Mouse (Mus musculus): ENCODE results near the gene Morf4l1. TPM values are rescaled to one million over a fixed set of nuclear protein-coding genes. Genes with fewer than 3 reads are reported as not detected.

The Morf4l1 gene
- polyA plus RNA-seq, 1 experiment from 2014 or later: 440 TPM

- H3K4me1 ChIP-seq: peaks cover 6% of the 10 kb centered on the region; the same call in 1 of the 2 replicates
- H3K9me3 ChIP-seq: no peaks in the 10 kb centered on the region
- H3K27ac ChIP-seq: peak overlapping the region; percentile 100
- ATAC-seq (ENCODE audit: insufficient number of reproducible peaks, low FRiP score, low TSS enrichment, low read depth): no peak
- peak overlapping the region; percentile 79 for H3K4me3 ChIP-seq
- no peaks in the 10 kb centered on the region for H3K27me3 ChIP-seq
- peak overlapping the region; percentile 55 for H3K4me2 ChIP-seq
- peak overlapping the region; percentile 98 for H3K9ac ChIP-seq
- H3K36me3 ChIP-seq: peaks cover 12% of the 10 kb centered on the region; the same call in 1 of the 2 replicates
- 2% methylated on average over 13 of the region's 13 CpGs for WGBS
Observed at GRCm38 (mm10) chr9:90113151-90113550, 1.4 kb downstream of the Morf4l1 start.

DNA sequence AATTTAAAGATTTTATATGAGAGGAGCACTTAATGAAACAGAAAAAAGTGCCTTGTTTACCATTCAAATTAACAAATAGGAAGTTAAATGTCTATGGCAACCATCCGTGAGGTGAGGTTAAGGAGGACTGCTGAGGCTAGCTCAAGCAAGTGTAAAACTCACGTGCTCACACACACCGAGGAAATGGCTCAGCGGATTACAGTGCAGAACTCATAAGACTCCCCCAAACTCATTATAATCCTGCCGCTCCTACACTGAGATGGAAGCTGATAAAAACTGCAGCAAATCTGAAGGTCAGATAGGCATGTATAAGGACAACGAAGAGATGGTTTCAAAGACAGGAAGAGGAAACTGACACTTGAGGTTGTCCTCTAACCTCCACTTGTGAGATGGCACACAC, 5.2 kb downstream of the Morf4l1 start:
- peaks cover 2% of the 10 kb centered on the region; the same call in 1 of the 2 replicates for H3K4me1 ChIP-seq
- peaks cover 13% of the 10 kb centered on the region for H3K36me3 ChIP-seq
- H3K9me3 ChIP-seq: no peaks in the 10 kb centered on the region
- H3K27ac ChIP-seq: no peak overlapping the region
- H3K27me3 ChIP-seq: no peaks in the 10 kb centered on the region
- ATAC-seq (ENCODE audit: insufficient number of reproducible peaks, low FRiP score, low TSS enrichment, low read depth): no peak
- H3K4me2 ChIP-seq: no peak overlapping the region
- no peak overlapping the region for H3K9ac ChIP-seq
- no peak overlapping the region for H3K4me3 ChIP-seq
- 78% methylated on average over 6 of the region's 6 CpGs for WGBS

GRCm38 (mm10) chr9:90108272-90108671, 6.3 kb downstream of the Morf4l1 start:
- Histone ChIP-seq H3K4me3 (no peak overlapping the region), H3K36me3 (peaks cover 21% of the 10 kb centered on the region), H3K4me1 (peaks cover 2% of the 10 kb centered on the region; the same call in 1 of the 2 replicates), H3K27ac (no peak overlapping the region), H3K4me2 (no peak overlapping the region), H3K9me3 (no peaks in the 10 kb centered on the region), H3K27me3 (no peaks in the 10 kb centered on the region), H3K9ac (no peak overlapping the region)
- ATAC-seq (ENCODE audit: insufficient number of reproducible peaks, low FRiP score, low TSS enrichment, low read depth): no peak

DNA sequence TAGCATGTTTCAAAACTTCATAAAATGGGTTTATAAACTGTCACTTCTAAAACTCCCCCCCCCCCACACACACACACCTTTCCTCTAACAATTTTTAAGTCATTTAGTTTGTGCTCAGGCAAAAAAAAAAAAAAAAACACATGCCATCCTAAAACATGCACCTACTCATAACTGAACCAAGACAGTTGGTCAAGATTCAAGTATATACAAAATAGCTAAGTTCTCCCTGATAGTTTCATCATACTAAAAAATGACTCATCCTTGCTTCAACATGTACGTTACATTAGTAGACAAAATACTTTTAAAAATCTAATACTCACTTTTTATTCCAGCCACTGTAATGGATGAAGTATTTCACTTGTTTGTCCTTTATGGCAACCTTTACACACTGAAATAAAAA, 7.7 kb downstream of the Morf4l1 start:
- Histone ChIP-seq H3K4me1 (no peaks in the 10 kb centered on the region), H3K4me2 (no peak overlapping the region), H3K9ac (no peak overlapping the region), H3K27me3 (no peaks in the 10 kb centered on the region), H3K27ac (no peak overlapping the region), H3K9me3 (no peaks in the 10 kb centered on the region), H3K4me3 (no peak overlapping the region), H3K36me3 (peaks cover 30% of the 10 kb centered on the region)
- ATAC-seq (ENCODE audit: insufficient number of reproducible peaks, low FRiP score, low TSS enrichment, low read depth): no peak
- WGBS: 76% methylated on average over 1 of the region's 1 CpGs

DNA sequence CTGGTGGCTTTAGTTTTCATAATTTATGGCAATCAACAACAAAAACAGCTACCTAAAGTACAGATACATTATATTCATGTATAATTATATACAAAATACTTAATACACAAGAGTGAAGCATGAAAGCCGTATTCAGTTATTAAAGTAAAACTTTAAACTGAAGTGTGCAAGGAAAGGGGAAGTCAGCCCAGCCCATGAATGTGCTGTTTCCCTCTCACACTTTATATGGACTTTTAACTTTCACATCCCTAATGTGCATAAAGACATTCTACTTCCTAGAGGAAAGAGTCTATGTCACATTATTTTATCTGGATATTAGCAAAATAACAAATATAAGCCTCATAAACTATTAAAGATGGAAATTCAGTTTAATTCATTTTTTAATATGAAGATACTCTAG, 9.1 kb downstream of the Morf4l1 start:
- no peak overlapping the region for H3K4me3 ChIP-seq
- 91% methylated on average over 1 of the region's 1 CpGs for WGBS
- peaks cover 42% of the 10 kb centered on the region for H3K36me3 ChIP-seq
- no peak overlapping the region for H3K4me2 ChIP-seq
- no peak overlapping the region for H3K27ac ChIP-seq
- no peaks in the 10 kb centered on the region for H3K4me1 ChIP-seq
- ATAC-seq (ENCODE audit: insufficient number of reproducible peaks, low FRiP score, low TSS enrichment, low read depth): no peak
- H3K9ac ChIP-seq: no peak overlapping the region
- H3K27me3 ChIP-seq: no peaks in the 10 kb centered on the region
- H3K9me3 ChIP-seq: no peaks in the 10 kb centered on the region

DNA sequence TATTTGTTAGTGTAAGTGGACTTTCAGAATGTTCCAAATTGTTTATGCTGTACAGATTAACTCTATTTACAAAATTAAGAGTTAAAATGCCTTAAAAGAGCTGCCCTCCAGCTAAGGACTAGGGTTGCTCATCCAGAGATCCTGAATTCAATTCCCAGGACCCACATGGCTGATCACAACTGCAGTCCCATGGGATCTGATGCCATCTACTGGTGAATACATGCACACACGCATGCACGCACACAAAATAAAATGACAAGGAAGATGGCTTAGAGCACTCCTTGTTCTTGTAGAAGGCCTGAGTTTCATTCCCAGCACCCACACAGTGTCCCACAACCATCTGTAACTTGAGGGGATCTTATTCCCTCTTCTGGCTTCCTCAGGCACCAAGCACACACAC, 13.8 kb downstream of the Morf4l1 start:
- no peak overlapping the region for H3K9ac ChIP-seq
- no peaks in the 10 kb centered on the region for H3K27me3 ChIP-seq
- H3K4me3 ChIP-seq: no peak overlapping the region
- peaks cover 70% of the 10 kb centered on the region for H3K36me3 ChIP-seq
- no peak overlapping the region for H3K4me2 ChIP-seq
- no peak for ATAC-seq (ENCODE audit: insufficient number of reproducible peaks, low FRiP score, low TSS enrichment, low read depth)
- no peaks in the 10 kb centered on the region for H3K4me1 ChIP-seq
- no peaks in the 10 kb centered on the region for H3K9me3 ChIP-seq
- WGBS: 66% methylated on average over 2 of the region's 2 CpGs
- H3K27ac ChIP-seq: no peak overlapping the region

DNA sequence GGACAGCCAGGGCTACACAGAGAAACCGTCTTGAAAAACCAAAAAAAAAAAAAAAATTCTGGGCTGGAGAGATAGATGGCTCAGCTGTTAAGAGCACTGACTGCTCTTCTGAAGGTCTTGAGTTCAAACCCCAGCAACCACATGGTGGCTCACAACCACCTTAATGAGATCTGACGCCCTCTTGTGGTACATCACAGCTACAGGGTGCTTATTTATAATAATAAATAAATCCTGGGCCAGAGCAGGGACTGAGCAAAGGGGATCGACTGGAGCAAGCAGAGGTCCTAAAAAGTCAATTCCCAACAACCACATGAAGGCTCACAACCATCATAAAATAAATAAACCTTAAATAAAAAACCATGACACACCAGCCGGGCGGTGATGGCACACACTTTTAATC, 15.6 kb downstream of the Morf4l1 start:
- Histone ChIP-seq H3K36me3 (peaks cover 75% of the 10 kb centered on the region), H3K4me2 (no peak overlapping the region), H3K27ac (no peak overlapping the region), H3K27me3 (no peaks in the 10 kb centered on the region), H3K9me3 (no peaks in the 10 kb centered on the region), H3K4me3 (no peak overlapping the region), H3K9ac (no peak overlapping the region), H3K4me1 (no peaks in the 10 kb centered on the region)
- no peak for ATAC-seq (ENCODE audit: insufficient number of reproducible peaks, low FRiP score, low TSS enrichment, low read depth)
- 90% methylated on average over 5 of the region's 5 CpGs for WGBS

GRCm38 (mm10) chr9:90089339-90090104, 25.1 kb downstream of the Morf4l1 start:
- Histone ChIP-seq H3K27me3 (no peaks in the 10 kb centered on the region), H3K27ac (no peak overlapping the region), H3K9ac (no peak overlapping the region), H3K4me3 (no peak overlapping the region), H3K4me2 (no peak overlapping the region), H3K36me3 (peaks cover 58% of the 10 kb centered on the region), H3K9me3 (no peaks in the 10 kb centered on the region), H3K4me1 (no peaks in the 10 kb centered on the region)
- no peak for ATAC-seq (ENCODE audit: insufficient number of reproducible peaks, low FRiP score, low TSS enrichment, low read depth)
- WGBS: 93% methylated on average over 6 of the region's 6 CpGs

GRCm38 (mm10) chr9:90087906-90088485, 26.6 kb downstream of the Morf4l1 start:
- WGBS: 96% methylated on average over 2 of the region's 2 CpGs
- Histone ChIP-seq H3K4me2 (no peak overlapping the region), H3K27me3 (no peaks in the 10 kb centered on the region), H3K4me3 (no peak overlapping the region), H3K27ac (no peak overlapping the region), H3K9me3 (no peaks in the 10 kb centered on the region), H3K36me3 (peaks cover 52% of the 10 kb centered on the region), H3K4me1 (no peaks in the 10 kb centered on the region), H3K9ac (no peak overlapping the region)
- no peak; the same call in 1 of the 2 replicates for ATAC-seq (ENCODE audit: insufficient number of reproducible peaks, low FRiP score, low TSS enrichment, low read depth)

GRCm38 (mm10) chr9:90084766-90085468, 29.7 kb downstream of the Morf4l1 start:
- Histone ChIP-seq H3K36me3 (peaks cover 31% of the 10 kb centered on the region), H3K4me1 (no peaks in the 10 kb centered on the region), H3K9me3 (no peaks in the 10 kb centered on the region), H3K4me3 (no peak overlapping the region), H3K27me3 (no peaks in the 10 kb centered on the region), H3K4me2 (no peak overlapping the region), H3K9ac (no peak overlapping the region), H3K27ac (no peak overlapping the region)
- 89% methylated on average over 8 of the region's 8 CpGs for WGBS
- ATAC-seq (ENCODE audit: insufficient number of reproducible peaks, low FRiP score, low TSS enrichment, low read depth): no peak

DNA sequence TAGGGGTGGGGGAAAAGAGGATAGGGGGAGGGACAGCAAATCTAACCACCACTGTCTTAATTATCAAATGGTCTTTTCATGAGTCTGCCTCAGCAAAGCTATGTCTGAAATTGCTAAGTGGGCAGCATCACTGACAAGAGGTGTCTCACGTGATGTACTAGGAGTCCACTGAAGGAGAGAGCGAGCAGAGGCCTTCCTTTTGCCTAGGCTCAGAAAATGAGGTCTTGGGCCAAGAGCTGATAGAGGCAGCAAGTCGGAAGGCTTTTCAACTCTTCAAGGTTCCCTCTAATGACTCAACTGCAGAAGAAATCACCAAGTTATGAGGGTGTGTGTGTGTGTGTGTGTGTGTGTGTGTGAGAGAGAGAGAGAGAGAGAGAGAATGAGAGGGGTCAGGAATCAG, 30.4 kb downstream of the Morf4l1 start:
- Histone ChIP-seq H3K9me3 (no peaks in the 10 kb centered on the region), H3K27me3 (no peaks in the 10 kb centered on the region), H3K27ac (no peak overlapping the region), H3K9ac (no peak overlapping the region), H3K36me3 (peaks cover 23% of the 10 kb centered on the region), H3K4me2 (no peak overlapping the region), H3K4me3 (no peak overlapping the region), H3K4me1 (no peaks in the 10 kb centered on the region)
- no peak for ATAC-seq (ENCODE audit: insufficient number of reproducible peaks, low FRiP score, low TSS enrichment, low read depth)
- WGBS: 80% methylated on average over 3 of the region's 3 CpGs

DNA sequence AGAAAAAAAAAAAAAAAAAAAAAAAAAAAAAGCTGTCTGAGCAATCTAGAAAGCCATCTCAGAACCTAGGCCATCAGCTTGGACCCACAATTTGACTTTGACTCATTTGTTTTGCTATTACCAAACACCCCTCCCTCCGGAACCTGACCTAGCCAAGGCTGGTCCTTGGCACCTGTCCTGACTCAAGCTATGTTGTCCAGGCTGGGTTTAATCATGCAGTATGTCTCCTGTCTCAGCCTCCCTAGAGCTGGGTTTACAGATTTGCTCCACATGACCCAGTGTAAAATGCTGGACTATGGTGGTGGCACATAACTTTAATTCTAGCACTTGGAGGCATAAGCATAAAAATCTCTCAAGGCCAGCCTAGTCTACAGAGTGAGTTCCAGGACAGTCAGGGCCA, 31.6 kb downstream of the Morf4l1 start:
- no peak overlapping the region for H3K4me3 ChIP-seq
- H3K27me3 ChIP-seq: no peaks in the 10 kb centered on the region
- no peaks in the 10 kb centered on the region for H3K9me3 ChIP-seq
- WGBS: 86% methylated on average over 1 of the region's 1 CpGs
- H3K4me1 ChIP-seq: no peaks in the 10 kb centered on the region
- no peak overlapping the region for H3K27ac ChIP-seq
- H3K9ac ChIP-seq: no peak overlapping the region
- H3K36me3 ChIP-seq: peaks cover 14% of the 10 kb centered on the region
- no peak overlapping the region for H3K4me2 ChIP-seq
- ATAC-seq (ENCODE audit: insufficient number of reproducible peaks, low FRiP score, low TSS enrichment, low read depth): no peak
